Mouse (Mus musculus) left cerebral cortex, adult 11 months (tissue): Measurements from ENCODE around the gene Olfr675.
"Not testable (repeated sequence)": the region's sequence is repeated elsewhere in the genome, so short reads cannot be mapped to it uniquely, and the experiment has no call there.

Source experiments
- DNase-seq: peaks from one replicate; pipeline ENCODE4 v3.0.0; 2022; ENCODE audit warnings: low spot score

The Olfr675 gene

DNA sequence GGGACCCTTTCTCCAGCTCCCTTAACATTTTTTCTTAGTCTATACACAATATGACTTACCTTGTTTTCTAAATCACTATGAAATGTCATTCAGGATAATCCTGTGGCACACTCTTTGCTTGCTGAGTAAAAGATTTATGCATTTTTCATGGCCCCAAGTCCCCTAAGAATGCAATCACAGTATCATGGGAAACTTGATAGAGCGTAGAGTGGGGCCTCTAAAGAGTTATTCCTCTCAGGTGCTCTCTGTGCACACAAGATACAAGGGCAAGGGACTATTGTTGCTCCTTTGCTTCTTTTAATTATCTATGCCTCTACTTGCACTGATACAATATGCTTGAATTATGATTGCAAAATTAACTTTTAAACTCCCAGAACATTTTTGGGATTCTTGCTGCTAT, at the start of gene Olfr675:
TSS of gene Olfr675 (minus strand) at position 101 of the 400 bp plus-strand sequence.
- DNase-seq: no peak

DNA sequence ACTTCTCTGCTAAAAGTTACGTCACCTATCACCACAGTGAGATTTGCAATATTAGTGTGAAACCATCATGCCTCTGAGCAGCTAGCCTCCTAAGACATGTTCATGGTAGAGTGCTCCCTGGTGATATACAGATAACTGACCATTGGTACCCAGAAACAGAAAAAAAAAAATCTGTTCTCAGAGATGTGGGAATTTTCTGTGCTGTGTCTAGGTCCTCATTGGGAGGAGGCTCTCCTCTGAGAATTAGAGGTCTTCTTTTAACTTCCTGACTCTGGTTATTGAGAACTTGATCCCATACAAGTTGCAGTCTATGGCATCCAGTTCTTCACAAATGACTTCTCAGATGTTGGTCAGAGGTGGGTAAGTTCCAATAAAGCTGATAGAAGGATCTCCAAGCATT, 35.9 kb upstream of the Olfr675 start, which contains the start of gene Olfr678:
TSS of gene Olfr678 (plus strand) at position 301 of the 400 bp plus-strand sequence.
- DNase-seq: no peak

DNA sequence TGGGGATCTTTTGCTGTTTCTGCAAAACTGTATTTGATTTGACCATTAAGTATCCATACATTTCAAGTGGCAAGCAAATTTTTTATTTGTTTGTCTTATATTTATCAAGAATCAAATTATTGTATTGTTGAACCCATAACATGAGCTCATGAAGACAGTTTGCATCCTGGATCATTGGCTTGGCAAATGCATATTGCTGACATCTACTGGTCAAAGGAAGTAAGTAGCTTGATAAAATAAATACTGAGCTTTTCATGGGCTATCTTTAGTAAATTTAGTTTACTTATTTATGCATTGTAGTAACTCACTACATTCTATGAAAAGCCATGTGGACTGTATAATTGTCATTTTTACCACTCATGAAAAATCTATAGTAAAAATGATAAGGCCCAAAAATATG, 30.7 kb upstream of the Olfr675 start:
- no peak for DNase-seq

DNA sequence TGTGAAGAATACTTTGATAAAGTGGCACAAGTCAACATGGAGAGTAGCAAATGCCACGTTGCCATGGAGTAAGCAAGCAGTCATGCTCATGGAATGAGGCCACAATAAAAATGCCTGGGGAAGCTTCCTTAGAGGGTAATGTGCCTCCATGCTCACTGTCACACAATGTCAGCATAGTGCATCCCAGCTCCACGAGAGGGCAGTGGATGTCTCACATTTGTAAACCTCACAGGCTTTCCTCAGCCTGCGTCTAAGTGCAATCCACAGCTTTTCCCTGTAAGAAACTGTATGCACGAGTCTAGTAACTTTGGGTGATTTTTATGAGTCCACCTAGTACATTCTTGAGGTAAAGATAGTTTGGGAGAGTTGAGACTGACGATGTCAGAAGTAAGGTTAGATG, 5.6 kb upstream of the Olfr675 start:
- DNase-seq: not testable (repeated sequence)

DNA sequence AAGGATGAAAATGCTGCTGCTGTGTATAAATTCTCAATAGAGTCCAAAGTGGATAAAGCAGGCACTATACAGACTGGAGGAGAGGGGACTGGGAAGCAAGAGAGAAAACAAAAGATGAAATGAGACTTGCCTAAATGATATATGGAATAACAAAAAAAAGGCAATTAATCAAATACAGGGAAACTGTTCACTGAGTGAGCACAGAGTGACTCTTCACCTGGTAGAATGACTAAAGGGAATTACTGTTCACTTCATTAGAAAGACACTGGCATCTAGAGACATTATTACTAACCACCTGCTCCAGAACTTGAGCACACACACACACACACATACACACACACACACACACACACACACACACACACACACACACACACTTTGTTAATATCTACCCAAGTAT, 4.1 kb upstream of the Olfr675 start, which contains the start of gene Olfr676:
TSS of gene Olfr676 (plus strand) at position 301 of the 400 bp plus-strand sequence.
- DNase-seq: no peak

DNA sequence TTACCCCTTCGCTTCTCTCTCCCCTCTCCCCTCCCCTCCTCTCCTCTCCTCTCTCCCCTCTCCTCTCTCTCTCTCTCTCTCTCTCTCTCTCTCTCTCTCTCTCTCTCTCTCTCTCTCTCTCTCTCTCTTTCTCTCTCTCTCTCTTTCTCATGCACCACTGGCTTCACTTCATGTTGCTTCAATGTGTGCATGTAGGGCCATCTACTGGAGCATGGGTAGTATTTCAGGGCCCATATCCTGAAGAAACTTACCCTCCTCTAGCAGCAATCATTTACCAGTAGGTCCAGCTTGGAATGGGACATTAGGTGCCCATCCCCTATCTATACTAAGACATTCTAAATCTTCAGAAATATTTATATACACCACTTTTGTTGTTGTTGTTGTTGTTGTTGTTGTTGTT, 5.7 kb downstream of the Olfr675 start:
- DNase-seq: no peak

DNA sequence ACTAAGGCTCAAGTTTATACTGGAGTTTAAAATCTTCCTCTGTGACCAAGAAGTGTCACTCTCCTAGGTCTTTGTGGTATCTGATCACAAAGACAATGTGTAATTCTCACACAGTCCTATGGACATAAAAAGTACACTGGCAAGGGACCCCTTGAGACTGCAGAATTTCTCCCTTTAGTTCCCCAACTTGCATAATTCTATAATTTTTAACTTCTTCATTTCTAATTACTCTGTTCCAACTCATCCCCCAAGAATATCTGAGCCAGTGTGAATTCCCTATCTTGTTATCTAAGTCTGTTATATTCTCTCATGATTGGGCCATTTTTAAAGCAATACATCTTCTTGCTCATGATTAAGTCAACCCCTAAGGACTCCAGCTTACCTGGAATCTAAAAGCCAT, 26.3 kb downstream of the Olfr675 start, which contains the start of gene Olfr672:
TSS of gene Olfr672 (minus strand) at position 101 of the 400 bp plus-strand sequence.
- DNase-seq: no peak

DNA sequence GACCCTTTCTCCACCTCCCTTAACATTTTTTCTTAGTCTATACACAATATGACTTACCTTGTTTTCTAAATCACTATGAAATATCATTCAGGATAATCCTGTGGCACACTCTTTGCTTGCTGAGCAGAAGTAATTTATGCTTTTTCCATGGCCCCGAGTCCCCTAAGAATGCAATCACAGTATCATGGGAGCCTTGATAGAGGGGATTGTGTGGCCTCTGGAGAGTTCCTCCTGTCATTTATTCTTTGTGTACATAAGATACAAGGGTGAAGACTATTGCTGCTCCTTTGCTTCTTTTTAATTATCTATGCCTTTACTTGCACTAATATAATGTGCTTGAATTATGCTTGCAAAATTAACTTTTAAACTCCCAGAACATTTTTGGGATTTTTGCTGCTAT, 49.2 kb downstream of the Olfr675 start, which contains the start of gene Olfr671:
TSS of gene Olfr671 (minus strand) at position 101 of the 400 bp plus-strand sequence.
- no peak for DNase-seq

DNA sequence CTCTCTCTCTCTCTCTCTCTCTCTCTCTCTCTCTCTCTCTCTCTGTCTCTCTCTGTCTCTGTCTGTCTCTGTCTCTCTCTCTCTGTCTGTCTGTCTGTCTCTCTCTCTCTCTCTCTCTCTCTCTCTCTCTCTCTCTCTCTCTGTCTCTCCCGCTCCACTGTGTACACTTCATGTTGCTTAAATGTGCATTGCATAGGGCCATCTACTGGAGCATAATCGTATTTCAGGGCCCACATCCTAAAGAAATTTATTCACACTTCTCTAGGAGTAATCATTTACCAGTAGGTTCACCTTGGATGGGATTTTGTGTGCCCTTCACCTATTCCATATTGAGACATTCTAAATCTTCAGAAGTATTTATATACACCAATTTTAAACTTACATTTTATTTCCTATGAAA, 55.8 kb downstream of the Olfr675 start:
- DNase-seq: not testable (repeated sequence)
